Mouse (Mus musculus): ENCODE measurements around the gene Igf1r.

Gene Igf1r

GRCm38 (mm10) chr7:68227021-68227420, 274.4 kb downstream of the Igf1r start:
- no peak for DNase-seq (ENCODE audit: low spot score in 2 of 2)

GRCm38 (mm10) chr7:68227621-68228020, 275.0 kb downstream of the Igf1r start:
- DNase-seq (ENCODE audit: low spot score in 2 of 2), result no peak

- DNase-seq (ENCODE audit: low spot score in 2 of 2), result no peak
Observed at GRCm38 (mm10) chr7:68228491-68228890, 275.9 kb downstream of the Igf1r start.

GRCm38 (mm10) chr7:68230831-68231230, 278.2 kb downstream of the Igf1r start:
- DNase-seq (ENCODE audit: low spot score in 2 of 2), result no peak

DNA sequence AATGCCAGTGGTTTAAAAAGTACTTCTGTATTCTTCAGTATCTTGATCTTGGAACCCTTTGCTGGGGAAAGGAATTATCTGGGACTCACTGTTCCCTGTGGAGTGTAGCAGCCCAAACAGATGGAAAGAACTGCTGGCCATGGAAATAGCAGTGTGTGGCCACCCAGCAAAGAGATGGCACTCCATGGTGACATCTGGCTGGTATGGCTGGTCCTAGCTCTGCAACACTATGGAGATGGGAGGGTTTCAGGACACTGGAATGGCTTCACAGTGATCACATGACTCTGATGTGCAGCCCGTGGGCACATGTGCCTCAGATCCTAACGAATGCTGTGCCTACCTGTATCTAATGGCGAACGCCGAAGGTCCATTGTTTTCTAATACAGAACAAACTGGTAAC, 279.9 kb downstream of the Igf1r start:
- no peak for DNase-seq (ENCODE audit: low spot score in 2 of 2)

GRCm38 (mm10) chr7:68233619-68234223, 281.1 kb downstream of the Igf1r start:
- no peak for DNase-seq (ENCODE audit: low spot score in 2 of 2)

GRCm38 (mm10) chr7:68236817-68237216, 284.2 kb downstream of the Igf1r start:
- no peak for DNase-seq (ENCODE audit: low spot score in 2 of 2)

- DNase-seq (ENCODE audit: low spot score in 2 of 2), result no peak
Observed at GRCm38 (mm10) chr7:68239220-68239827, 286.7 kb downstream of the Igf1r start.

DNA sequence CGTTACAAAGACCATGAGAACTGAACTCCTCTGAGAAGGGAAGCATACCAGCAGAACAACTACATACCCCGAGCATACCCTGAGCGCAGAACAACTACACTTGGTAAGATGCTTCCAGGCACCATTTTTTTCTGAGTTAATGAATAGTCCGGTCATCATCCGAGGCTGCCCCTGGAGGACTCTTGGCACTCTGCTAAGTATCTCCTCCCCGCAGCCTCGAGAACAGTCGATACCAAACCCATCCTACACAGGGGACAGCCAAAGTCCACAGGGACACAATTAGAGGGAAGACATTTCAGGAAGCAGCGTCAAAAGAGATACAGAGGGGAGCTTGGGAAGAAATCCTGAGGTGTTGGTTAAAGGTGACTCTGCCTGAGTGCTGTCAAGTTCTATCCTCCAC, 288.6 kb downstream of the Igf1r start:
- DNase-seq (ENCODE audit: low spot score in 2 of 2), result no peak

GRCm38 (mm10) chr7:68245681-68246080, 293.1 kb downstream of the Igf1r start:
- DNase-seq (ENCODE audit: low spot score in 2 of 2), result no peak

DNA sequence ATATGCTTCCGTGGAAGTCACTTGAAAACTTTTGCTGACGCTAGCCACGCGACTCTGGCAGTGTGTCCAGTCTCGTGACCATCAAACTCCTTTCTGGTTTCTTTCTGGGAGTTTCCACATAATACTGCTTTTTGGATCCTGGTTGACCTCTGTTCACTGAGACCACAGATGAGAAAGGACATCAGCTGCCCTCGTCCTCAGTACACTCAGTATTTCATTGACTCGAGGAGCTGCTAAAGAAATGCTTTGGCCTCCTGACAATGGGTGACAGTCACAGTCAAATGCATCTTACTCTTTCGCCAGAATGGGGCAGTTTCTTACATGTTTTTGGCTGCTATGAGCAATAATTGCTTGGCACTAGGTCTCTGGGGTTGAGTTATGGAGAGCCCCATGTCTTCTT, 293.6 kb downstream of the Igf1r start:
- DNase-seq (ENCODE audit: low spot score in 2 of 2), result no peak

- peak in 1 of 2 experiments; percentile 25 for DNase-seq (ENCODE audit: low spot score in 2 of 2)
Observed at GRCm38 (mm10) chr7:68250411-68250810, 297.8 kb downstream of the Igf1r start.

GRCm38 (mm10) chr7:68250902-68251301, 298.3 kb downstream of the Igf1r start:
- DNase-seq (ENCODE audit: low spot score in 2 of 2), result no peak

DNA sequence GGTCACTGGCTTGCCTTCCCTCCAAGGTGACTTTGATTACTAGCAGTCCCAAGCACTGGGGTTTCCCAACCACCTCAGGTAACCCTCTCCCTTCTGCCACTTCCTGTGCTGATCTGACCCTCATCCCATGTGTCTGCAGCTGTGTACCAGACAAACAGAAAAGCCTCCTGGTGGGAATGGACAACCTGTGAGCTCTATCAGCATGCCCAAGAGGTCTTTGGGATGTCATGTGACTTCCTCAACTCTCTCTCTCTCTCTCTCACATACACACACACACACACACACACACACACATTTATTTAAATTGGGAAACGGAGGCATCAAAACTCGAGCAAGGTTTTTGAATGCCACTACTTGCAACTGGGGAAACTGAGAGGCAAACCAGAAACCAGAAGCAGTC, 305.1 kb downstream of the Igf1r start:
- no peak for DNase-seq (ENCODE audit: low spot score in 2 of 2)

- DNase-seq (ENCODE audit: low spot score in 2 of 2), result no peak
Observed at GRCm38 (mm10) chr7:68258326-68259150, 305.9 kb downstream of the Igf1r start.

GRCm38 (mm10) chr7:68259523-68260081, 307.0 kb downstream of the Igf1r start:
- DNase-seq (ENCODE audit: low spot score in 2 of 2), result no peak

- no peak for DNase-seq (ENCODE audit: low spot score in 2 of 2)
Observed at GRCm38 (mm10) chr7:68262612-68263200, 310.1 kb downstream of the Igf1r start.

GRCm38 (mm10) chr7:68263346-68264027, 310.9 kb downstream of the Igf1r start:
- no peak for DNase-seq (ENCODE audit: low spot score in 2 of 2)

GRCm38 (mm10) chr7:68264028-68264453, 311.4 kb downstream of the Igf1r start, which contains the start of gene Pgpep1l:
TSS of gene Pgpep1l (minus strand) at chr7:68264233.
- no peak for DNase-seq (ENCODE audit: low spot score in 2 of 2)

- DNase-seq (ENCODE audit: low spot score in 2 of 2), result peak; percentile 65 to 74
Observed at GRCm38 (mm10) chr7:68264531-68264930, 311.9 kb downstream of the Igf1r start.

DNA sequence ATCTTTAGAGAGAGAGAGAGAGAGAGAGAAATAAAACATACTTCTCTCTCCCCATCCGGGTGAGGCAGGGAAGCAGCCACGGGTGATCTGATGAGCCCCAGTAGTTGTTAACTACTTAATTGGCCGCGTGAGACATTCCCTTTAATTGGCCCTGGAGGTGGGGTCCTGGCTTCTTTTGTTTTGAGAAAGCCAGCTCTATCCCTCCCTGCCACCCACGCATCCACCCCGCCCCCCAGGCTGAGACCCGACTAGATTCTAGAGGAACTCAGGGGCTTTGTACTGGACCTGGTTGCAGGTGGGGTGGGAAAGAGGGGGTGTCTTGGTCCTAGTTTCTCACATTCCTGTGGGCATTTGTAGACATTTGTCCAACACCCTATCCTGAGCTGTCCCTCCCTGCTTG, 312.8 kb downstream of the Igf1r start:
- DNase-seq (ENCODE audit: low spot score in 2 of 2), result no peak
